Mouse (Mus musculus): ENCODE results near the gene Gm45213. TPM values are rescaled to one million over a fixed set of nuclear protein-coding genes. Genes with fewer than 3 reads are reported as not detected.

The Gm45213 gene
- polyA plus RNA-seq, 1 experiment from 2014 or later, result not detected

DNA sequence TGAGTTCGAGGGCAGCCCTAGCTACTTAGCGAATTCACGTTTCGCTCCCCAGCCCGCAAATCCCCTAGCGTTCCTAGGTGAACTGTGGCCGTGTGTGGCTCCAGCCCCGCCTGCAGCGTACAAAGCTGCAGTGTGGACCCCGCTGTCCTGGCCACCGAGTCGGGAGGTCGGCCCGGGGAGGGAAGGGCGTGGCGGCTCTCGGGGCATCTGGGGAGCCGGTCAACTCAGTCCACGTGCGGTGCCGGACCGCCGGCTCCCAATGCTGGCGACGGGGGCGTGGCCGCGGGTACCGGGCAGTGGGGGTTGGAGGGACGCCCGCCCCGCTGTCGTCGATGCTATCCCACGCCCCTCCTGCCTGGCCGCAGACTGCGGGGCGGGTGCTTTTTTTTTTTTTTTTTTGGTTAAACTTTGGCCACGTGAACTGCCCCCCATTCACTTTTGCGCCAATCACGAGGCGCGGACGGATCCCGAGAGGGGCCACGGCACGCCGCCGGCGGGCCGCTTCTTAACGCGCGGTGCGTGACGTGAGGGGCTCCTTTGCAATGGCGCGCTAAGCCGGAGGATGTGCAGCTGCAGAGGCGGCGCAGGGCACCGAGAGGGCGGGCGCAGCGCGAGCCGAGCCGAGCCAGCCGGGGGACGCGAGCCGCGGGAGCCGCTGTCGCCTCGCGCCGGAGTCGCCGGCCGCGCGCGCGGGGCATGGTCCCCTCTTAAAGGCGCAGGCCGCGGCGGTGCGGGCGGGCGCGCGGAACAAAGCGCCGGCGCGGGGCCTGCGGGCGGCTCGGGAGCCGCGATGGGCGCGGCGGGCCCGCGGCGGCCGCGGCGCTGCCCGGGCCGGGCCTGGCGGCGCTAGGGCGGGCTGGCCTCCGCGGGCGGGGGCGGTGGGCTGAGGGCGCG, 65.8 kb downstream of the Gm45213 start, which contains the start of gene Chsy1:
Gene Chsy1, plus strand, starts transcription at position 555 of the 894 bp plus-strand sequence.
- Histone ChIP-seq H3K9me3 (ENCODE audit: control insufficient read depth, low read length) (no peaks in the 10 kb centered on the region), H3K4me3 (ENCODE audit: low read length) (peak within 1 kb of the TSS; percentile 74), H3K4me2 (ENCODE audit: low read depth, low read length) (peak within 1 kb of the TSS; percentile 96), H3K4me1 (replicated peaks; ENCODE audit: control insufficient read depth, insufficient read depth, low read length) (peaks cover 44% of the 10 kb centered on the region), H3K36me3 (ENCODE audit: control insufficient read depth, insufficient read depth, low read length) (peaks cover under 1% of the 10 kb centered on the region; the same call in 1 of the 2 replicates), H3K27ac (ENCODE audit: low read length) (peak within 1 kb of the TSS; percentile 88), H3K27me3 (ENCODE audit: control insufficient read depth, insufficient read depth, low read depth, low read length) (no peaks in the 10 kb centered on the region), H3K9ac (ENCODE audit: low read length) (peak within 1 kb of the TSS; percentile 90)
- ATAC-seq (ENCODE audit: low read depth), result peak; percentile 87
- WGBS, result under 1% methylated on average over 89 of the region's 123 CpGs

DNA sequence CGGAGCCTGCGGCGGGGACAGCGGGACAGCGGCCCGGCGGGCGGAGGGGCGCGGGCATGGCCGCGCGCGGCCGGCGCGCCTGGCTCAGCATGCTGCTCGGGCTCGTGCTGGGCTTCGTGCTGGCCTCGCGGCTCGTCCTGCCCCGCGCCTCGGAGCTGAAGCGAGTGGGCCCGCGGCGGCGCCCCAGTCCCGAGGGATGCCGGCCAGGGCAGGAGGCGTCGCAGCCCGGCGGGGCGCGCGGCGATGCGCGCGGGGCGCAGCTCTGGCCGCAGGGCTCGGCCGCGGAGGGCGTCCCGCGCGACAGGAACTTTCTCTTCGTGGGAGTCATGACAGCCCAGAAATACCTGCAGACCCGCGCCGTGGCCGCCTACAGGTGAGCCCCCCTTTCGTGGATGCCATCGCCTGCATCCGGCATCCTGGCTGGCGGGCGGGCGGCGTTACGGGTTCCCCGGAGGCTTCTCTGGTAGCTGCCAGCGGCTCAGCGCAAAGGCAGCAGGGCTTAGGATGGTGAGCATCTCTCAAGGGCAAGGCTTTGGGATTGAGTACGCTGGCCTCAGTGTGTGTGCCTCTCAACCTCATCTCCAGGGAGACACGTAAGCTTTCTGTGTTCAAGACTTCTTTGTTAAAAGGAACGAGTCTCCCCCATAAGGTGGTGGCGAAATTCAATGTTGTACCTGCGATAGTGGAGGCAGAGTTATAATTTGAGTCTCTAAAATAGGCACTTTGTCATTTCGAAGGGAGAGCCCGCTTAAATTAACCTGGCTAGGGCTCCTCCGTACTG, 66.6 kb downstream of the Gm45213 start:
- peak overlapping the region; percentile 96 for H3K4me2 ChIP-seq (ENCODE audit: low read depth, low read length)
- peak overlapping the region; percentile 88 for H3K27ac ChIP-seq (ENCODE audit: low read length)
- WGBS, result under 1% methylated on average over 56 of the region's 77 CpGs
- peak; percentile 43 for ATAC-seq (ENCODE audit: low read depth)
- H3K4me1 ChIP-seq (replicated peaks; ENCODE audit: control insufficient read depth, insufficient read depth, low read length), result peaks cover 48% of the 10 kb centered on the region
- no peaks in the 10 kb centered on the region for H3K9me3 ChIP-seq (ENCODE audit: control insufficient read depth, low read length)
- H3K36me3 ChIP-seq (ENCODE audit: control insufficient read depth, insufficient read depth, low read length), result peaks cover 4% of the 10 kb centered on the region; the same call in 1 of the 2 replicates
- peak overlapping the region; percentile 74 for H3K4me3 ChIP-seq (ENCODE audit: low read length)
- peak overlapping the region; percentile 90 for H3K9ac ChIP-seq (ENCODE audit: low read length)
- no peaks in the 10 kb centered on the region for H3K27me3 ChIP-seq (ENCODE audit: control insufficient read depth, insufficient read depth, low read depth, low read length)

DNA sequence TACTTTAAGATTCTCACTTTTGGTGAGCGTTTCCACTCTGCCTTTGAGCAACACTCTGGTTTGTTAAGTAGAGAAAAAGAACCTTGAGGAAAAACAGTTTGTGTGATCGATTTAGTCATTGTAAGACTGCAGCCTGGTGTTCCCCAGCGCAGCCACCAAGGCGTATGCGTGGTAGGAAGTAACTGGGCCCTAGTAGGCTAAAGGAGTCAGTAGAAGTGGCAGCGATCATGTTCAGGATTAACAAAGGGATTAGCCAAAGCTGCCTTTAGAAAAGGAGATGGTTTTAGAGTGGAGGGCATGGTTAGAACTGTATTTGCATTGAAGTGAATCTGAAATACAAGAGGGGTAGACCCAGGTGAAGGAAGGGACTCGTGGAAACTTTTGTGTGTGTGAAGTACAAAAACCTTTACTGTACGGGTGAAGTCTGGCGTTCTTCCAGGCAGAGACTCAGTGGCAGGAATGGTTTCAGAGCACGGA, 67.3 kb downstream of the Gm45213 start:
- peaks cover 48% of the 10 kb centered on the region for H3K4me1 ChIP-seq (replicated peaks; ENCODE audit: control insufficient read depth, insufficient read depth, low read length)
- 3% methylated on average over 10 of the region's 10 CpGs for WGBS
- ATAC-seq (ENCODE audit: low read depth), result no peak

DNA sequence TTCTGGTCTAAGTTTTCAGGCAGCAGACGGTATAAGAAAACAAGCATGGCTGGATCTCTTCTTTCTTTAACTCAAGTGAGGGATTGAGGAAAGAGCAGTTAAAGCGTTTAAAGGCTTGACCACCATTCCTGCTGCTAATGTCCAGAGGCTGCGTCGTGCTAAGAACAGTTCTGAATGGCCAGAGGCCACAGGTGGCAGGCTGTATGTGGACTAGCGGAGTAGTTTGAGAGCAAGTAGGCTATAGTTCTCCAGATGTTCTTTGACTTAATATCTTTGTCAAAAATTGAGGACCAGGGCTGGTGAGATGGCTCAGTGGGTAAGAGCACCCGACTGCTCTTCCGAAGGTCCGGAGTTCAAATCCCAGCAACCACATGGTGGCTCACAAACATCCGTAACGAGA, 67.8 kb downstream of the Gm45213 start:
- H3K36me3 ChIP-seq (ENCODE audit: control insufficient read depth, insufficient read depth, low read length), result peaks cover 4% of the 10 kb centered on the region; the same call in 1 of the 2 replicates
- H3K27ac ChIP-seq (ENCODE audit: low read length), result no peak overlapping the region
- WGBS, result 46% methylated on average over 10 of the region's 10 CpGs
- no peaks in the 10 kb centered on the region for H3K27me3 ChIP-seq (ENCODE audit: control insufficient read depth, insufficient read depth, low read depth, low read length)
- H3K9me3 ChIP-seq (ENCODE audit: control insufficient read depth, low read length), result no peaks in the 10 kb centered on the region
- H3K4me3 ChIP-seq (ENCODE audit: low read length), result peak overlapping the region; percentile 74
- peak overlapping the region; percentile 96 for H3K4me2 ChIP-seq (ENCODE audit: low read depth, low read length)
- ATAC-seq (ENCODE audit: low read depth), result no peak
- peaks cover 50% of the 10 kb centered on the region for H3K4me1 ChIP-seq (replicated peaks; ENCODE audit: control insufficient read depth, insufficient read depth, low read length)
- peak overlapping the region; percentile 90 for H3K9ac ChIP-seq (ENCODE audit: low read length)

More for the DNA sequence above, 67.3 kb downstream of the Gm45213 start:
- Histone ChIP-seq H3K4me2 (ENCODE audit: low read depth, low read length) (peak overlapping the region; percentile 96), H3K4me3 (ENCODE audit: low read length) (peak overlapping the region; percentile 74), H3K36me3 (ENCODE audit: control insufficient read depth, insufficient read depth, low read length) (peaks cover 4% of the 10 kb centered on the region; the same call in 1 of the 2 replicates), H3K9me3 (ENCODE audit: control insufficient read depth, low read length) (no peaks in the 10 kb centered on the region), H3K9ac (ENCODE audit: low read length) (peak overlapping the region; percentile 90), H3K27me3 (ENCODE audit: control insufficient read depth, insufficient read depth, low read depth, low read length) (no peaks in the 10 kb centered on the region), H3K27ac (ENCODE audit: low read length) (peak overlapping the region; percentile 88)

Other genes with a start within 250 kb of the Gm45213 start
- 7.4 and 8.5 TPM in 2 replicates for gene Pcsk6, start 181.9 kb upstream of the Gm45213 start, polyA plus RNA-seq (2015; fragmentation: Nextera tagmentation; extraction: Ambion mirVana)
- 153 and 155 TPM in 2 replicates for gene Snrpa1, start 15.4 kb downstream of the Gm45213 start, polyA plus RNA-seq (2015; fragmentation: Nextera tagmentation; extraction: Ambion mirVana)
- 122 and 123 TPM in 2 replicates for gene Selenos, start 36.0 kb downstream of the Gm45213 start, polyA plus RNA-seq (2015; fragmentation: Nextera tagmentation; extraction: Ambion mirVana)
- gene Chsy1, start 65.9 kb downstream of the Gm45213 start, polyA plus RNA-seq (2015; fragmentation: Nextera tagmentation; extraction: Ambion mirVana), result 17.1 and 17.7 TPM in 2 replicates